Mouse (Mus musculus) cerebellum, adult 2 months (tissue): ENCODE measurements around the gene Gm21969. TPM values are rescaled to one million over a fixed set of nuclear protein-coding genes. Genes with fewer than 3 reads are reported as not detected.

Experiments used
- DNase-seq, 2 experiments: peaks; one replicate each; pipeline ENCODE4 v3.0.0; 2021
- H3K27ac ChIP-seq: fragments of 200-500 bp; 2 replicates; pipeline ENCODE4 v1.5.1; 2012; ENCODE audit warnings: low read length, control low read depth, inconsistent platforms; ENCODE audit not compliant: insufficient read depth
- H3K27me3 ChIP-seq: fragments of 200-500 bp; 2 replicates; pipeline ENCODE4 v1.6.1; 2012; ENCODE audit warnings: inconsistent platforms, mild to moderate bottlenecking, low read length, moderate library complexity; ENCODE audit not compliant: control insufficient read depth, insufficient read depth
- H3K4me1 ChIP-seq: fragments of 200-500 bp; 2 replicates; pipeline ENCODE4 v1.6.1; 2011; ENCODE audit warnings: low read length; ENCODE audit not compliant: control insufficient read depth, insufficient read depth
- H3K4me3 ChIP-seq: fragments of 200-500 bp; replicated peaks from 2 replicates; pipeline ENCODE3; 2011; ENCODE audit warnings: mild to moderate bottlenecking, low read depth, low read length, control low read depth; ENCODE audit not compliant: insufficient read depth
- CTCF ChIP-seq: fragments of 200-500 bp; IDR thresholded peaks from 2 replicates; pipeline ENCODE4 v1.5.1; 2011; ENCODE audit warnings: low read depth, mild to moderate bottlenecking, control low read depth, low read length, moderate library complexity, borderline replicate concordance; ENCODE audit not compliant: insufficient read depth
- POLR2A ChIP-seq: fragments of 200-500 bp; IDR thresholded peaks from 2 replicates; pipeline ENCODE4 v1.6.1; 2011; ENCODE audit warnings: low read length, control low read depth, borderline replicate concordance; ENCODE audit not compliant: insufficient read depth
- WGBS: fragments of 180-500 bp; shearing (Covaris S2); methylation state at CpG from one replicate; pipeline ENCODE4 v1.1.7; 2018; 5-methylcytosine and 5-hydroxymethylcytosine counted together
- polyA plus RNA-seq: library from polyadenylated mRNA; depleted of rRNA; stranded (reverse); fragments of >200 nt; gene quantifications from 2 replicates; pipeline ENCODE4 v1.2.3, GENCODE M21; 2012

Gm21969 gene
- polyA plus RNA-seq, 1 experiment: 0.05 TPM

GRCm38 (mm10) chr4:139580663-139581336, 22.2 kb upstream of the Gm21969 start:
- peak overlapping the region; percentile 48 for H3K4me3 ChIP-seq
- H3K27me3 ChIP-seq: no peaks in the 10 kb centered on the region
- peak; percentile 18 to 40 for DNase-seq
- WGBS: 10% methylated on average over 15 of the region's 15 CpGs
- H3K27ac ChIP-seq: peak overlapping the region; percentile 77
- peaks cover 55% of the 10 kb centered on the region for H3K4me1 ChIP-seq
- no peak for TF ChIP-seq POLR2A
- TF ChIP-seq CTCF: no peak

DNA sequence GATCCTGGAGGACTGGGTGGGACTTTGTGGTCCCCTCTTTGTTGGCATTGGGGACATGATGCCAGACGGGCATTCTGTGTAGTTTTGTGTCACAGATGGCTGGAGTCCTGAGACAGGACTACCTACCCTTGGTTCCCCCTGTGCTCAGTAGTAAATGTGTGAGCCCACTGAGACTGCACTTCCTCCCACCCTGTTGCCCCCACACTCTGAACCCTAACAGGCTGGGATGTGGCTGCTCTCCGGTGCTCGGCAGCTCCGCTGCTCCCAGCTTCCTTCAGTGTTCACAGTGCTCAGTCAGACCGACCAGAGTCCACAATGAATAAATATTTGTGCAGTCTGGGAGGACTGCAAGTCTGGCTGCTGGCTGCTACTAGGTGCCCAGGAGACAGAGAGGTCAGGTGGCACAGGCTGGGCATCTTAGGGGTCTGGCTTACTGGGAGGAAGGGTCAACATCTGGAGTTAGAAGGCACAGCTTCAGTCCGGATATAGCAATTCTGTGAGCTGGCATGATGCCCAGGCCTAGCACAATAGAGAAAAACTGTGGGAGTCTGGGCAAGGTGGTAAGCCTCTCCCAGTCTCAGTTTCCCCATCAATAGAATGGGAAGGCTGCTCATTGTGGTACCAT, 21.4 kb upstream of the Gm21969 start:
- 3% methylated on average over 6 of the region's 6 CpGs for WGBS
- peak overlapping the region; percentile 48 for H3K4me3 ChIP-seq
- peaks cover 62% of the 10 kb centered on the region for H3K4me1 ChIP-seq
- peak overlapping the region; percentile 77 for H3K27ac ChIP-seq
- TF ChIP-seq POLR2A: no peak
- no peak for TF ChIP-seq CTCF
- H3K27me3 ChIP-seq: no peaks in the 10 kb centered on the region
- peak; percentile 56 for DNase-seq

- no peaks in the 10 kb centered on the region for H3K27me3 ChIP-seq
- H3K27ac ChIP-seq: no peak overlapping the region
- H3K4me3 ChIP-seq: no peak overlapping the region
- H3K4me1 ChIP-seq: peaks cover 70% of the 10 kb centered on the region
- TF ChIP-seq CTCF (no peak), POLR2A (no peak)
- WGBS: 37% methylated on average over 6 of the region's 6 CpGs
- peak; percentile 22 to 32 for DNase-seq
These were observed 20.6 kb upstream of the Gm21969 start for GRCm38 (mm10) chr4:139582346-139582745.

GRCm38 (mm10) chr4:139582903-139583302, 20.1 kb upstream of the Gm21969 start:
- H3K4me1 ChIP-seq: peaks cover 76% of the 10 kb centered on the region
- no peak overlapping the region; the same call in 1 of the 2 replicates for H3K27ac ChIP-seq
- H3K4me3 ChIP-seq: no peak overlapping the region
- peak; percentile 21 to 27 for DNase-seq
- 10% methylated on average over 3 of the region's 3 CpGs for WGBS
- TF ChIP-seq POLR2A: no peak
- no peak for TF ChIP-seq CTCF
- no peaks in the 10 kb centered on the region for H3K27me3 ChIP-seq

DNA sequence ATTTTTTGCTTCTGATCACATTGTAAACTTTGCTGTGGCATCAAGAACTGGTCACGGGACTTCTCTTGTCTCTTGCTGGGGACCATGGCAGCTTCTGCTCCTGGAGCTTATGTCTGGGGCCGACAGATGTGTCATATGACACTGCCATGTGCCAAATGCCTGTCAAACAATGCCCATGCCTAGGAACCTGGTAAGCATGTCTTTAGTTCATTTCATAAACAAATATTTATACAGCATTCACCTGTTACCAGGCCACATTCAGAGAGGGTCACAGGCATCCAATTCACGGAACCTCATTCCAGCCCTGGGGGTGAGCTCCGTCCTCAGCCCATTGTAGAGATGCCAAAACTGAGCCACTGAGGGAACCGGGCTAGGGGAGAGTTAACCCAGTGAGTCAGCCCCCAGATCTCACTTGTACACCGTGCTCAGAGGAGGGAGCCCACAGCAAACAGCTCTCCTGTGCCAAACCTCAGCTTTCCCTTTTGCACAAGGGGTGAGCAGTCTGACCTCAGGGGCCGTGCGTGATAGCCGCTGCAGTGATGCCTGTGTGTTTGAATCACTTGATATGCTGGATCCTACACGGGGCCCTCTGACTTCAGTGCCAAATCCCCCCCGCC, 19.2 kb upstream of the Gm21969 start:
- WGBS: 53% methylated on average over 11 of the region's 11 CpGs
- no peaks in the 10 kb centered on the region for H3K27me3 ChIP-seq
- peaks cover 82% of the 10 kb centered on the region for H3K4me1 ChIP-seq
- TF ChIP-seq CTCF (no peak), POLR2A (no peak)
- DNase-seq: peak in 1 of 2 experiments; percentile 8
- no peak overlapping the region for H3K4me3 ChIP-seq
- H3K27ac ChIP-seq: no peak overlapping the region

- WGBS: 25% methylated on average over 11 of the region's 11 CpGs
- Histone ChIP-seq H3K4me3 (no peak overlapping the region), H3K27ac (peak overlapping the region; percentile 45; the same call in 1 of the 2 replicates), H3K27me3 (no peaks in the 10 kb centered on the region), H3K4me1 (peaks cover 87% of the 10 kb centered on the region)
- DNase-seq: peak; percentile 30 to 31
- TF ChIP-seq CTCF: no peak
- TF ChIP-seq POLR2A: no peak
These were observed 18.3 kb upstream of the Gm21969 start for GRCm38 (mm10) chr4:139584704-139585103.

DNA sequence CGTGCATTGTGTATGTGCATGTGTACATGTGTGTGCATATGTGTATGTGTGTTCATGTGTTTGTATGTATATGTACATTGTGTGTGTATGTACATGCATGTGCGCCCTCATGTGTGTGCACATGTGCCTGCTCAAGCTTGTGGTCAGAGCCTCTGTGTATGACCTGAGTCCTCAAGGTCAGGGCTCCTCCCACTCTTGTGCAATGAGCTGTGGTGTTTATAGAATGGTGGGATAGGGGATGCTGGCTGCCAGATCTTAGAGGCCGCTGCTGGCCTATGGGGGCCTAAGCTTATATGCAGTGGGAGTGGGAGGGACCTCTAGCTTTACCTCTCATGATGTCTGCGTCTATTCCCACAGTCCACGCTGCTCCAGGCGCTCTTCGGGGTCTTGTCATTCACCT, 17.3 kb upstream of the Gm21969 start:
- no peak overlapping the region for H3K27ac ChIP-seq
- peaks cover 90% of the 10 kb centered on the region for H3K4me1 ChIP-seq
- H3K4me3 ChIP-seq: peak overlapping the region; percentile 9
- TF ChIP-seq CTCF: no peak
- TF ChIP-seq POLR2A: no peak
- H3K27me3 ChIP-seq: no peaks in the 10 kb centered on the region
- 89% methylated on average over 7 of the region's 7 CpGs for WGBS
- DNase-seq: peak; percentile 13 to 25
